Mouse (Mus musculus) stomach, embryonic 16.5 days (tissue): ENCODE measurements around the gene Mettl14. TPM values are rescaled to one million over a fixed set of nuclear protein-coding genes. Genes with fewer than 3 reads are reported as not detected.
"Not testable (repeated sequence)": the region's sequence is repeated elsewhere in the genome, so short reads cannot be mapped to it uniquely, and the experiment has no call there.

ENCODE experiments used
- ATAC-seq: fragments of 200-750 bp; cut with Nextera tagmentation; 2 replicates; pipeline ENCODE4 v1.8.0; 2017; ENCODE audit warnings: moderate number of reproducible peaks, moderate TSS enrichment; ENCODE audit not compliant: insufficient read depth, low FRiP score
- H3K27ac ChIP-seq: fragments of 300-500 bp; sonication (generic); 2 replicates; pipeline ENCODE4 v1.5.1; 2014; ENCODE audit warnings: low read length
- H3K27me3 ChIP-seq: fragments of 300-500 bp; sonication (generic); 2 replicates; pipeline ENCODE4 v1.6.1; 2014; ENCODE audit warnings: low read length, control low read depth, mixed read lengths; ENCODE audit not compliant: control insufficient read depth, insufficient read depth
- H3K36me3 ChIP-seq: fragments of 300-500 bp; sonication (generic); 2 replicates; pipeline ENCODE4 v1.6.1; 2014; ENCODE audit warnings: low read length; ENCODE audit not compliant: control insufficient read depth, insufficient read depth
- H3K4me1 ChIP-seq: fragments of 300-500 bp; sonication (generic); 2 replicates; pipeline ENCODE4 v1.6.1; 2014; ENCODE audit warnings: low read length, control low read depth, mixed read lengths; ENCODE audit not compliant: control insufficient read depth, insufficient read depth
- H3K4me2 ChIP-seq: fragments of 300-500 bp; sonication (generic); 2 replicates; pipeline ENCODE4 v1.6.1; 2014; ENCODE audit warnings: low read depth, low read length, mixed read lengths
- H3K4me3 ChIP-seq: fragments of 300-500 bp; sonication (generic); replicated peaks from 2 replicates; pipeline ENCODE4 v1.5.1; 2014; ENCODE audit warnings: mild to moderate bottlenecking, low read length
- H3K9ac ChIP-seq: fragments of 300-500 bp; sonication (generic); 2 replicates; pipeline ENCODE4 v1.6.1; 2014; ENCODE audit warnings: low read length
- H3K9me3 ChIP-seq: fragments of 300-500 bp; sonication (generic); replicated peaks from 2 replicates; pipeline ENCODE4 v1.6.1; 2016; ENCODE audit warnings: low read length, control low read depth; ENCODE audit not compliant: control insufficient read depth
- WGBS: fragments of 180-500 bp; shearing (Covaris S2); extraction: QIAGEN DNeasy Blood & Tissue Kit; methylation state at CpG from one replicate; pipeline ENCODE4 v1.1.7; 2014; 5-methylcytosine and 5-hydroxymethylcytosine counted together
- polyA plus RNA-seq: library from polyadenylated mRNA; unstranded; fragments of >200 nt; fragmentation: Nextera tagmentation; extraction: Ambion mirVana; gene quantifications from 2 replicates; pipeline ENCODE4 v1.2.1, GENCODE M21; 2015

Gene Mettl14
- polyA plus RNA-seq, 1 experiment from 2014 or later = 25.0 TPM

GRCm38 (mm10) chr3:123371766-123372535, 14.0 kb downstream of the Mettl14 start:
- Histone ChIP-seq H3K9ac (no peak overlapping the region), H3K9me3 (no peaks in the 10 kb centered on the region), H3K27ac (no peak overlapping the region), H3K27me3 (no peaks in the 10 kb centered on the region), H3K4me2 (no peak overlapping the region), H3K4me3 (no peak overlapping the region), H3K4me1 (no peaks in the 10 kb centered on the region), H3K36me3 (peaks cover 2% of the 10 kb centered on the region; the same call in 1 of the 2 replicates)
- ATAC-seq = peak; percentile 50; the same call in 1 of the 2 replicates
- WGBS = 23% methylated on average over 11 of the region's 11 CpGs

- Histone ChIP-seq H3K36me3 (peaks cover 5% of the 10 kb centered on the region; the same call in 1 of the 2 replicates), H3K4me1 (no peaks in the 10 kb centered on the region), H3K27me3 (no peaks in the 10 kb centered on the region), H3K4me2 (no peak overlapping the region), H3K4me3 (no peak overlapping the region), H3K27ac (no peak overlapping the region), H3K9me3 (no peaks in the 10 kb centered on the region), H3K9ac (no peak overlapping the region)
- 90% methylated on average over 5 of the region's 5 CpGs for WGBS
- ATAC-seq = no peak
These were observed 15.0 kb downstream of the Mettl14 start for GRCm38 (mm10) chr3:123370927-123371326.

- Histone ChIP-seq H3K9ac (no peak overlapping the region), H3K27ac (no peak overlapping the region), H3K9me3 (no peaks in the 10 kb centered on the region), H3K4me1 (no peaks in the 10 kb centered on the region), H3K4me2 (no peak overlapping the region), H3K4me3 (no peak overlapping the region), H3K27me3 (no peaks in the 10 kb centered on the region), H3K36me3 (peaks cover 8% of the 10 kb centered on the region; the same call in 1 of the 2 replicates)
- ATAC-seq = no peak
- WGBS = 76% methylated on average over 12 of the region's 12 CpGs
These were observed 16.7 kb downstream of the Mettl14 start for GRCm38 (mm10) chr3:123369161-123369560.

- 70% methylated on average over 2 of the region's 2 CpGs for WGBS
- not testable (repeated sequence) for ATAC-seq, H3K4me3 ChIP-seq, H3K27me3 ChIP-seq, H3K4me1 ChIP-seq, H3K9me3 ChIP-seq, H3K9ac ChIP-seq, H3K27ac ChIP-seq, H3K4me2 ChIP-seq, H3K36me3 ChIP-seq
These were observed 19.1 kb downstream of the Mettl14 start for GRCm38 (mm10) chr3:123366820-123367219.

GRCm38 (mm10) chr3:123356377-123356991, 29.4 kb downstream of the Mettl14 start:
- ATAC-seq = no peak
- WGBS = 74% methylated on average over 4 of the region's 4 CpGs
- 0 out of 2 replicates have a peak, but pooled peaks cover 8% of the 10 kb centered on the region for H3K36me3 ChIP-seq

GRCm38 (mm10) chr3:123354388-123354787, 31.5 kb downstream of the Mettl14 start:
- WGBS = 92% methylated on average over 9 of the region's 9 CpGs
- Histone ChIP-seq H3K4me1 (no peaks in the 10 kb centered on the region), H3K27ac (no peak overlapping the region), H3K9ac (no peak overlapping the region), H3K27me3 (no peaks in the 10 kb centered on the region), H3K36me3 (peaks cover 11% of the 10 kb centered on the region; the same call in 1 of the 2 replicates), H3K9me3 (no peaks in the 10 kb centered on the region), H3K4me3 (no peak overlapping the region), H3K4me2 (no peak overlapping the region)
- no peak for ATAC-seq

More at GRCm38 (mm10) chr3:123356377-123356991, 29.4 kb downstream of the Mettl14 start:
- H3K27ac ChIP-seq = no peak overlapping the region
- no peak overlapping the region for H3K9ac ChIP-seq
- H3K4me3 ChIP-seq = no peak overlapping the region
- H3K27me3 ChIP-seq = no peaks in the 10 kb centered on the region
- no peaks in the 10 kb centered on the region for H3K4me1 ChIP-seq
- H3K9me3 ChIP-seq = no peaks in the 10 kb centered on the region
- no peak overlapping the region for H3K4me2 ChIP-seq

- Histone ChIP-seq H3K36me3 (peaks cover 12% of the 10 kb centered on the region), H3K9me3 (no peaks in the 10 kb centered on the region), H3K27me3 (no peaks in the 10 kb centered on the region), H3K4me1 (no peaks in the 10 kb centered on the region), H3K27ac (no peak overlapping the region), H3K4me3 (no peak overlapping the region), H3K4me2 (no peak overlapping the region), H3K9ac (no peak overlapping the region)
- ATAC-seq = no peak
- 93% methylated on average over 12 of the region's 12 CpGs for WGBS
These were observed 32.2 kb downstream of the Mettl14 start for GRCm38 (mm10) chr3:123353661-123354060.

- WGBS = 64% methylated on average over 6 of the region's 6 CpGs
- no peaks in the 10 kb centered on the region for H3K4me1 ChIP-seq
- no peaks in the 10 kb centered on the region for H3K9me3 ChIP-seq
- no peak overlapping the region for H3K4me3 ChIP-seq
- no peaks in the 10 kb centered on the region for H3K27me3 ChIP-seq
- H3K36me3 ChIP-seq = peaks cover 11% of the 10 kb centered on the region
- ATAC-seq = no peak
- H3K27ac ChIP-seq = no peak overlapping the region
- no peak overlapping the region for H3K9ac ChIP-seq
- H3K4me2 ChIP-seq = no peak overlapping the region
These were observed 32.7 kb downstream of the Mettl14 start for GRCm38 (mm10) chr3:123353183-123353582.

- Histone ChIP-seq H3K4me2 (no peak overlapping the region), H3K9me3 (no peaks in the 10 kb centered on the region), H3K4me3 (no peak overlapping the region), H3K9ac (no peak overlapping the region), H3K4me1 (no peaks in the 10 kb centered on the region), H3K27me3 (no peaks in the 10 kb centered on the region), H3K36me3 (peaks cover 11% of the 10 kb centered on the region), H3K27ac (no peak overlapping the region)
- WGBS = 70% methylated on average over 2 of the region's 2 CpGs
- no peak for ATAC-seq
These were observed 34.4 kb downstream of the Mettl14 start for GRCm38 (mm10) chr3:123351519-123351918.
